Comparison of ENCODE assay signal across 8 mouse cellular contexts in genomic region chr5:117135869-117136268, GRCm38 (mm10). TPM values are rescaled to one million over a fixed set of nuclear protein-coding genes. Genes with fewer than 3 reads are reported as not detected.
DNase-seq lines count a peak whose midpoint lies in the region; ATAC-seq lines count a peak whose summit lies in the region.

No protein-coding gene starts in this region.

- peak overlapping the region; percentile 46 for H3K4me2 ChIP-seq in heart, embryonic 15.5 days
- H3K4me2 ChIP-seq in limb, embryonic 12.5 days, result peak overlapping the region; percentile 17
- no peak overlapping the region for H3K4me2 ChIP-seq in midbrain, embryonic 14.5 days (ENCODE audit: low read length)

- no peaks in the 10 kb centered on the region for H3K36me3 ChIP-seq in heart, embryonic 15.5 days
- no peaks in the 10 kb centered on the region for H3K36me3 ChIP-seq in limb, embryonic 12.5 days
- no peaks in the 10 kb centered on the region for H3K36me3 ChIP-seq in midbrain, embryonic 14.5 days (ENCODE audit: control insufficient read depth, insufficient read depth, low read length)

- no peaks in the 10 kb centered on the region for H3K9me3 ChIP-seq in heart, embryonic 15.5 days (replicated peaks)
- no peaks in the 10 kb centered on the region for H3K9me3 ChIP-seq in limb, embryonic 12.5 days
- no peaks in the 10 kb centered on the region for H3K9me3 ChIP-seq in midbrain, embryonic 14.5 days (ENCODE audit: control insufficient read depth, low read length)

- peak overlapping the region; percentile 77 for H3K27ac ChIP-seq in heart, embryonic 15.5 days
- H3K27ac ChIP-seq in limb, embryonic 12.5 days, result no peak overlapping the region
- H3K27ac ChIP-seq in midbrain, embryonic 14.5 days (replicated peaks; ENCODE audit: low read depth, low read length), result no peak overlapping the region

- peaks cover 47% of the 10 kb centered on the region for H3K4me1 ChIP-seq in heart, embryonic 15.5 days (replicated peaks)
- peaks cover 11% of the 10 kb centered on the region for H3K4me1 ChIP-seq in limb, embryonic 12.5 days (replicated peaks)
- no peaks in the 10 kb centered on the region; the same call in 1 of the 2 replicates for H3K4me1 ChIP-seq in midbrain, embryonic 14.5 days (ENCODE audit: control insufficient read depth, insufficient read depth, low read length)

- H3K4me3 ChIP-seq in heart, embryonic 15.5 days, result no peak overlapping the region
- H3K4me3 ChIP-seq in limb, embryonic 12.5 days (replicated peaks), result no peak overlapping the region
- H3K4me3 ChIP-seq in midbrain, embryonic 14.5 days (replicated peaks; ENCODE audit: low read depth, low read length), result no peak overlapping the region

- peak; percentile 53 for ATAC-seq in heart, embryonic 15.5 days (replicated peaks; ENCODE audit: insufficient number of reproducible peaks, insufficient read depth, low FRiP score, low read depth)
- peak; percentile 37; the same call in 1 of the 2 replicates for ATAC-seq in limb, embryonic 12.5 days (ENCODE audit: insufficient number of reproducible peaks, insufficient read depth, low FRiP score, low TSS enrichment, low read depth)
- ATAC-seq in midbrain, embryonic 14.5 days (ENCODE audit: low FRiP score, low TSS enrichment), result no peak

- H3K27me3 ChIP-seq in heart, embryonic 15.5 days, result no peaks in the 10 kb centered on the region
- no peaks in the 10 kb centered on the region for H3K27me3 ChIP-seq in limb, embryonic 12.5 days
- H3K27me3 ChIP-seq in midbrain, embryonic 14.5 days (ENCODE audit: control insufficient read depth, insufficient read depth, low read length), result no peaks in the 10 kb centered on the region

- 4% methylated on average over 9 of the region's 9 CpGs for WGBS in heart, embryonic 15.5 days
- 20% methylated on average over 9 of the region's 9 CpGs for WGBS in limb, embryonic 12.5 days
- WGBS in midbrain, embryonic 14.5 days, result 39% methylated on average over 9 of the region's 9 CpGs

- intact Hi-C loops in left cerebral cortex, postnatal 14 days (cut with DNase I), result no loop called here

- H3K9ac ChIP-seq in heart, embryonic 15.5 days, result no peak overlapping the region
- H3K9ac ChIP-seq in limb, embryonic 12.5 days (replicated peaks), result 0 out of 2 replicates have a peak overlapping the region, but pooled peaks have one; percentile 34
- H3K9ac ChIP-seq in midbrain, embryonic 14.5 days (replicated peaks; ENCODE audit: low read length), result no peak overlapping the region

- peak; percentile 50 to 66 for DNase-seq in adrenal gland, adult (ENCODE audit: inconsistent age in 2 of 2, low spot score in 1 of 2)
- no peak for DNase-seq in adrenal gland, adult 8-10 months
- peak; percentile 52 for DNase-seq in ZHBTc4 (ENCODE audit: low read depth, low spot score)
- DNase-seq in midbrain, embryonic 14.5 days, result peak; percentile 36
- no peak for DNase-seq in left cerebral cortex, postnatal 14 days (ENCODE audit: low spot score in 2 of 2)
- no peak for DNase-seq in right cerebral cortex, adult 2 months (ENCODE audit: low spot score in 2 of 2)

RNA-seq across cellular contexts. Expression of gene Taok3, which starts 15.9 kb away (rescaled TPM):
- 10 to 100 TPM; 36.8 to 59.1 (median 47.9) TPM for total RNA-seq in adrenal gland, adult 8-10 months (2022)
- polyA plus RNA-seq in heart, embryonic 15.5 days (2015; fragmentation: Nextera tagmentation; extraction: Ambion mirVana), result 10.2 and 13.9 TPM in 2 replicates
- polyA plus RNA-seq in limb, embryonic 12.5 days (2016; fragmentation: Nextera tagmentation; extraction: Ambion mirVana), result 8.0 and 8.5 TPM in 2 replicates
- 50.3 and 52.6 TPM in 2 replicates for polyA plus RNA-seq in midbrain, embryonic 14.5 days (2014; fragmentation: Nextera tagmentation; extraction: Ambion mirVana)
- total RNA-seq in left cerebral cortex, postnatal 14 days (2021), result 10 to 100 TPM; 62.8 to 66.1 TPM

RNA-seq across cellular contexts. Expression of gene Suds3, which starts 20.0 kb away (rescaled TPM):
- 100 to 1,000 TPM; 108 to 130 (median 123) TPM for total RNA-seq in adrenal gland, adult 8-10 months (2022)
- polyA plus RNA-seq in heart, embryonic 15.5 days (2015; fragmentation: Nextera tagmentation; extraction: Ambion mirVana), result 53.5 and 58.9 TPM in 2 replicates
- 106 and 111 TPM in 2 replicates for polyA plus RNA-seq in limb, embryonic 12.5 days (2016; fragmentation: Nextera tagmentation; extraction: Ambion mirVana)
- polyA plus RNA-seq in midbrain, embryonic 14.5 days (2014; fragmentation: Nextera tagmentation; extraction: Ambion mirVana), result 52.9 and 83.1 TPM in 2 replicates
- total RNA-seq in left cerebral cortex, postnatal 14 days (2021), result 10 to 100 TPM; 93.4 to 97.2 TPM

Comparison
In these comparisons a context has a peak if more than half of its experiments do, and no peak if none do; other contexts are left out.
1. DNase-seq: peak in adrenal gland, adult (2 of 2), ZHBTc4 (single experiment) and midbrain, embryonic 14.5 days (single experiment); none in adrenal gland, adult 8-10 months (single experiment), left cerebral cortex, postnatal 14 days (0 of 2) and right cerebral cortex, adult 2 months (0 of 2).